Mouse (Mus musculus) spleen, postnatal 36 days (tissue): ENCODE measurements around the gene Fbxo44.
"Not testable (repeated sequence)": the region's sequence is repeated elsewhere in the genome, so short reads cannot be mapped to it uniquely, and the experiment has no call there.

Experiments
- DNase-seq, 2 experiments: peaks; one replicate each; pipeline ENCODE4 v3.0.0; 2022; ENCODE audit warnings: low spot score in 2 of 2, mixed read lengths in 1 of 2

Gene Fbxo44

DNA sequence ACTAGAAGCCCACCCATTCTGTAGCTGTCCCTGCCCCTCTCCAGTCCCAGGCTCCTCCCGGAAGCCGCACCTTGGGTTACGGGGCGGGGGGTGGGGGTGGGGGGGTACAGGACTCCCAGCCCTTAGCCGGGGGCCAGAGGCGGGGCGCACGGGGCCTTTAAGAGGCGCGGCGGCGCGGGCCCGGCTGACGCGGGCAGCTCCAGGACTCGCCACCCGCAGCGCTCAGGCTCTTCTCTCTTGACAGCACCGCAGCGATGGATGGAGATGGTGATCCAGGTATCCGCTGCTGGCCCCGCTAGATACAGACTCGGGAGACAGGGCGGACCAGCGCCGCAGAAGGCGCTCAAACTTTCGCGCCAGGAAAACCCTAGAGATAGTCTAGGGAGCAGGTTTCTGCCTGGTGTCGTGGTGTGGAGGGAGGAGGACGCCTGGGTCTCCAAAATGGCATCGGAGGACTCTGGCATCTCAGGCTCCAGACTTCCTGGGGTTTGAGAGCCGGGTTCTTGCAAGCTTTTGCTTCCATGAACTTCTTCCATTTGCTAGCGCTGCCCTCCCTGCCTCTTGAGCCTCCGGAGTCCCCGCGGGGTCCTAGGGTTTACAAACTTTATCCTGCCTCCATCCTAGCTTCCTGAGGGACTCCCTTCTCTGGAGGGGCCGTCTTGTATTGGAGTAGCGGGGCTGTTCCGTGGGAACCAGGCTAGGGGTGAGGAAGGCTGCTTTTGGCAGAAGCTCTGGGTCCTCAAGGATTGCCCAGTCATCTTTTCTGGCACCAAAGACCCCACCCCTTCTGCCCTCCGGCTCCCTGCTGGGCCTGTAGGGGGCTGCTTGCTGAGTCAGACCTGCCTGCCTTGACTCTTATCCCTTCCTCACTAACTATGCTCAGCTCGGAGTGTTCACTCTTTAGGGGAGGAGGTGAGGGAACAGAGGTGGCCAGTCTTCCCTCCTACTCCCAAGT lies at the start of gene Fbxo44, which contains the start of gene Fbxo2:
TSS of gene Fbxo44 (minus strand) at position 47 of the 955 bp plus-strand sequence.
TSS of gene Fbxo2 (plus strand) at position 186 of the 955 bp plus-strand sequence.
- DNase-seq = no peak

GRCm38 (mm10) chr4:148204873-148205232 lies 44.6 kb upstream of the Fbxo44 start:
- no peak for DNase-seq

DNA sequence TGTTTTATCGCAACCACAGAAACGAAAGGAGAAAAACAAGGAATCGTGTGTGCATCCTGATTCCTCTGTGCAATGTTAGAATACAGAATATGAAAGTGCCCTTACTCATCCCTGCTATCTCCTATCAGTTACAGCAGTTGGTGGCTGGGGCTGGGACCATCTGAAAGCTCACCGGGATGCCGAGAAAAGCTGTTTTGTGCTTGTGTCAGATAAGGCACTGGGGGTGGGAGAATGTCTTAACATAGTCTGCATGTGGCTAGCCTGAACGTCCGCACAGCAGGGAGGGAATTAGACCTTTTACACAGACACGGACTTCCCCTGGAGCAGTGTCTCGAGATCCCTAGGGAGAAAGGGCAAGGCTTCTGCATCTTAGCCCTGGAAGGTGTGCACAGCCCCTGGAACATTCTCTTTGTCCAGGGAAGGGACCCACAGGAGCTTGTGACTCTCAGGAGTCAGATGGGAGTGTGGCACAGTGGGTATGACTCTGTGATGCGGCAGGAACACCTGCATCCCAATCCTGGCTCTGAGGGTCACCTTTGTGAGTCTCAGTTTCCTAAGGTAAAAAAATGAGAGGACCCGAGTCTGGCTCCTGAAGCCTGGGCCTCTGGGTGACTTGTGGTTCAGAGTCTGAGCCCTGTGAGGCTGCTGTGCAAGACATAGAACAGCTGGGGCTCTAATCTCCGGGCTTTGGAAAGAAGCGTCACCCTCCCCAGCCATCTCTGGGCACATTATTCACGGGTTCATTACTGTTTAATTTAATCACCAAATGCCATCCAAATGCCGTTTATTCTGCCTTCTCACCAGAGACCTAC lies 44.0 kb upstream of the Fbxo44 start:
- peak; percentile 45 to 68 for DNase-seq

GRCm38 (mm10) chr4:148203557-148203956 lies 43.3 kb upstream of the Fbxo44 start:
- no peak for DNase-seq

DNA sequence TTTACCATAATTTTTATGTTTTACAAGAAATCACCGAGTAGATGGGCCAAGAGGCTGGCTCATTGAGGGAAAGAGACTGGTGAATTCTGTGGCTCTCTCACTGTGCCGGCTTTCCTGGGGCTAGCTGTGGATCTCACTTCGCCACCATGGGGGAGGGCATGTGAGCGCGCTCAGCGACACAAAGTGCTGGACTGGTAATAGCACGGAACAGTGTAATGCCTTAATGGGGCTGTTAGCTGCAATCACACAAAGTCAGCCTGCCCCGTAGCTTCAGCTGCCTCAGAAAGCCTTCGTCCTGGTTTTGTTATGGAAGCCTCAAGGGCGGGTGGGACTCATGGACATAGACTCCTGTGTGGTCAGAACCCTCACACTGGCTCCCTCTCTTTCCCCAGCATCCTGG lies 38.4 kb upstream of the Fbxo44 start:
- no peak for DNase-seq

GRCm38 (mm10) chr4:148194400-148194799 lies 34.1 kb upstream of the Fbxo44 start:
- no peak for DNase-seq

- no peak for DNase-seq
Measured at GRCm38 (mm10) chr4:148192707-148193245, 32.5 kb upstream of the Fbxo44 start.

DNA sequence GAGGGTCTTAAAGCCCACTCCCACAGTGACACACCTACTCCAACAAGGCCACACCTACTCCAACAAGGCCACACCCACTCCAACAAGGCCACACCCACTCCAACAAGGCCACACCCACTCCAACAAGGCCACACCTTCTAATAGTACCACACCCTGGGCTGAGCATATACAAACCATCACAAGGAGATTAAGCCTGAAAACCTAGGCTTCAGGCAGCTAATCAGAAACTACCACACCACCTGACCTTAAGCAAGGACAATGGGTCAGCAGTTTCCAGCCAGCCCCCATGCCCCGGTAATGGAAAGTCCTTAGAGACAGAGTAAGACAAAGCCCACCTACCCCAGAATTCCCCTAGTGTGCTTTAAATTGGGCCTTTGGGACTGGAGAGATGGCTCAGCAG lies 28.5 kb upstream of the Fbxo44 start:
- not testable (repeated sequence) for DNase-seq

- DNase-seq = no peak
Measured at GRCm38 (mm10) chr4:148185819-148186218, 25.5 kb upstream of the Fbxo44 start.

GRCm38 (mm10) chr4:148184564-148184963 lies 24.3 kb upstream of the Fbxo44 start:
- no peak for DNase-seq

DNA sequence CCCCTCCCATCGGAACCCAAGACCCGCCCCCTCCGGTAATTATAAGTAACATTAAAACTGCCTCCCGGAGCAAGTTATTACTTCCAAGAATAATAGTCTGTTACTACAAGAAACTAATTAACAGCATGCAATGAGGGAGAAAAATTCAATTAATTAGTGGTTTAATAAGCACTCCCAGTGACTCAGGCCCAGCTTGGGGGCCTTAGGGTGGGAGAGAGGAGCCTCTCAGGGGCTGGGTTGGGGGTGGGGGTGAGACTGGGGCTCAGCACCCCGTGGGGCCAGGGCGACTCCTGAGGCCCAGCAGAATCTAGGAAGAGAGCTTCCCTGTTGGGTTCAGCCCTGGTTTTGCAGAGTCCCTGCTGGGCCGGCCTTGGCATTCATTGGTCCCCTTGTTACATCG lies 22.1 kb upstream of the Fbxo44 start:
- no peak for DNase-seq

DNA sequence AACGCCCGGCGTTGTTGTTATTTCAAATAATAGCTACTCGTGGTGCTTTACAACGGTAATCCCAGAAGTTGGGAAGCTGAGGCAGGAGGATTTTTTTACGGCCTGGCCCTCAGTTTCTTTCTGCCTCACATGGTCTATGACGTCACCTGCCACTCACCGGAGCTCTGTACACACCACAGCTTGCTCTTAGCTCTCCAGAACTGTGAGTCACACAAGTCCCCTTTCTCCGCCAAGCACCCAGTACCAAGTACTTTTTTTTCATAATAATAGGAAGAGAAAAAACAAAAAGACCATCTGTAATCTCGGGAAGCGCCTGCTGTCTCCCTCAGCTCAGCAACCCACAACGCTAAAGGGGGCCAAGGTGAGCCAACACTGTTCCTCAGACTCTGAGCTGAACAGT lies 21.2 kb upstream of the Fbxo44 start:
- no peak for DNase-seq

GRCm38 (mm10) chr4:148177716-148178115 lies 17.4 kb upstream of the Fbxo44 start:
- DNase-seq = no peak

- not testable (repeated sequence) for DNase-seq
Measured at GRCm38 (mm10) chr4:148176603-148177002, 16.3 kb upstream of the Fbxo44 start.

DNA sequence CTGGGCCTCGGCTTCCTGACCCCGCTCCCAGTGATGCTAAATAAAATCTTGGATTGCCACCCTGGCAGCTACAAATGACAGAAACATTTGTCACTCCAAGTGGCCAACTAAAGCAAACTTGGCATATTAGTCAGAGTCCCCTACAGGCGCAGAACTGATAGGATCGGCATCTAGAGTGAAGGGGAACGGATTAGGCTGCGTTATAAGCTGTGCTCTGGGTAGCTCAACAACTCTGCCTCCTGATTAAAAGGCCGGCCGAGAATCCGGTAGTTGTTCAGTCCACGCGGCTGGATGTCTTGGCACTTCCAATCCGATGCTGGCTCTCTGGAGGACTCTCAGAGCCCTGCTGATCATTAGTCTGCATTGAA lies 14.2 kb upstream of the Fbxo44 start:
- DNase-seq = no peak

- DNase-seq = no peak
Measured at GRCm38 (mm10) chr4:148173811-148174494, 13.7 kb upstream of the Fbxo44 start.

GRCm38 (mm10) chr4:148171261-148171660 lies 11.0 kb upstream of the Fbxo44 start:
- DNase-seq = no peak

- peak in 1 of 2 experiments; percentile 23 for DNase-seq
Measured at GRCm38 (mm10) chr4:148170842-148171241, 10.6 kb upstream of the Fbxo44 start.

- no peak for DNase-seq
Measured at GRCm38 (mm10) chr4:148169586-148169985, 9.3 kb upstream of the Fbxo44 start.

- peak; percentile 34 to 37 for DNase-seq
Measured at GRCm38 (mm10) chr4:148168287-148168686, 8.0 kb upstream of the Fbxo44 start.

- peak; percentile 49 to 60 for DNase-seq
Measured at GRCm38 (mm10) chr4:148166986-148167385, 6.7 kb upstream of the Fbxo44 start.

GRCm38 (mm10) chr4:148166431-148166830 lies 6.1 kb upstream of the Fbxo44 start:
- no peak for DNase-seq
